Mouse (Mus musculus): ENCODE results near the gene Fat4.

DNA sequence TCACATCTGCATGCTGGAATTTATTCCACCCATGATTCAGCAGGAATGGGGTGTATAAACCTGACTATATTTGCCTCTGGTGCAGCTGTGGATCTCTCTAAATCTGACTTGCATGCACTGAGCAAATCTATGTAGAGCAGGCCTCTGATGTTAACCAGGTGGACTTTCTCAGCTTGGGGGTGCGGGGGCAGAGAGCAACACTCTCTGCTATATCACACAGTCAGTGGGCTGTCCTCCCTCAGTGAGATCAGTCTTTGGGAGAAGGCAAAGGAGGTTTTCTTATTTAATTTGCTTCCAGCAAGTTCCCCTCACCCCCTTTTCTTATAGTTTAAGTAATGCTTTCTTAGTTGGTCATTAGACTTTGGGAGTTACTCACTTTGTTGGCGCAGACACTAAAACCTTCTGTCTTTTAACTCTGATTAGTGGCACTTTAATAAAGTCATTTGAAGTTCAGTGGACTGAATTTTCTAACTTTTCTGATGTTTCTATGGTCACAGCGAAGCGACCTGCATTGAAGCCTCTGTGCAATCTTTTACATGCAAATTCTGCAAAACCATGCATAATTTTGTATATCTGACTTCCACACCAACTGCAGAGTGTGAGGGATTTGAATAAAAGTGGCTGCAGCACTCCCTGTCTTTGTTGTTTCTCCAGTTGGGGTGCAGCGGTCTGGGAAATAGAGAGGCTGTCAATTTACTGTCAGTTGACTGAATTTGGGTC is 26.2 kb downstream of the Fat4 start:
- TF ChIP-seq CTCF (IDR thresholded peaks at IDR 0.05; ENCODE audit: control insufficient read depth, insufficient read depth, insufficient replicate concordance, low read depth, low read length) (no peak), POLR2A (IDR thresholded peaks at IDR 0.05; ENCODE audit: control insufficient read depth, low read depth, low read length) (no peak)
